Mouse (Mus musculus) lung, postnatal 36 days (tissue): Measurements from ENCODE around the gene Onecut3.

Source experiments
- DNase-seq: peaks from one replicate; pipeline ENCODE4 v3.0.0; 2022; ENCODE audit warnings: mixed read lengths

The Onecut3 gene

GRCm38 (mm10) chr10:80504724-80505123, 10.1 kb downstream of the Onecut3 start:
- DNase-seq = no peak

- peak; percentile 80 for DNase-seq
These were observed 11.6 kb downstream of the Onecut3 start for GRCm38 (mm10) chr10:80506222-80506621.

GRCm38 (mm10) chr10:80509412-80510272, 15.0 kb downstream of the Onecut3 start:
- DNase-seq = peak; percentile 90

- peak; percentile 20 for DNase-seq
These were observed 15.6 kb downstream of the Onecut3 start for GRCm38 (mm10) chr10:80510273-80510660.

GRCm38 (mm10) chr10:80513739-80514138, 19.1 kb downstream of the Onecut3 start:
- DNase-seq = no peak

GRCm38 (mm10) chr10:80519287-80519686, 24.7 kb downstream of the Onecut3 start:
- no peak for DNase-seq

GRCm38 (mm10) chr10:80523299-80523698, 28.7 kb downstream of the Onecut3 start:
- no peak for DNase-seq

- no peak for DNase-seq
These were observed 31.5 kb downstream of the Onecut3 start for GRCm38 (mm10) chr10:80526172-80526571.

- DNase-seq = no peak
These were observed 38.1 kb downstream of the Onecut3 start for GRCm38 (mm10) chr10:80532783-80533182.

- DNase-seq = peak; percentile 54
These were observed 39.1 kb downstream of the Onecut3 start for GRCm38 (mm10) chr10:80533704-80534103.

- DNase-seq = peak; percentile 46
These were observed 40.4 kb downstream of the Onecut3 start for GRCm38 (mm10) chr10:80535071-80535470.

GRCm38 (mm10) chr10:80535711-80536110, 41.1 kb downstream of the Onecut3 start:
- peak; percentile 17 for DNase-seq

GRCm38 (mm10) chr10:80538180-80538579, 43.5 kb downstream of the Onecut3 start:
- peak; percentile 21 for DNase-seq

GRCm38 (mm10) chr10:80538710-80539394, 44.2 kb downstream of the Onecut3 start, which contains the start of gene Atp8b3:
Gene Atp8b3, minus strand, starts transcription at chr10:80539124.
- DNase-seq = peak; percentile 95

- peak; percentile 15 for DNase-seq
These were observed 44.9 kb downstream of the Onecut3 start for GRCm38 (mm10) chr10:80539493-80539892.

- no peak for DNase-seq
These were observed 49.2 kb downstream of the Onecut3 start for GRCm38 (mm10) chr10:80543873-80544272.

GRCm38 (mm10) chr10:80545590-80545989, 51.0 kb downstream of the Onecut3 start:
- no peak for DNase-seq

- DNase-seq = no peak
These were observed 52.3 kb downstream of the Onecut3 start for GRCm38 (mm10) chr10:80546945-80547344.

- DNase-seq = no peak
These were observed 52.9 kb downstream of the Onecut3 start for GRCm38 (mm10) chr10:80547539-80547938.

GRCm38 (mm10) chr10:80548428-80549006, 53.9 kb downstream of the Onecut3 start:
- DNase-seq = peak; percentile 61

GRCm38 (mm10) chr10:80549279-80549678, 54.6 kb downstream of the Onecut3 start:
- no peak for DNase-seq

GRCm38 (mm10) chr10:80552364-80552763, 57.7 kb downstream of the Onecut3 start:
- no peak for DNase-seq

- DNase-seq = no peak
These were observed 58.9 kb downstream of the Onecut3 start for GRCm38 (mm10) chr10:80553575-80553974.

GRCm38 (mm10) chr10:80553997-80554396, 59.4 kb downstream of the Onecut3 start:
- DNase-seq = no peak
